Mouse (Mus musculus) layer of hippocampus, postnatal 36 days (tissue): ENCODE results near the gene Ltc4s. TPM values are rescaled to one million over a fixed set of nuclear protein-coding genes. Genes with fewer than 3 reads are reported as not detected.
A peak's percentile ranks its signal among the peaks of the same experiment; 100 is the strongest.

Source experiments
- DNase-seq, 2 experiments: peaks; one replicate each; pipeline ENCODE4 v3.0.0; 2022
- total RNA-seq, 2 experiments: library from RNA; stranded (reverse); gene quantifications; 2 replicates each; pipeline ENCODE4 v1.2.3; 2021

Ltc4s gene
- total RNA-seq, 2 experiments from 2014 or later = 5.1 to 8.7 TPM

GRCm38 (mm10) chr11:50223783-50224662 lies 14.4 kb downstream of the Ltc4s start:
- no peak for DNase-seq

- DNase-seq = no peak
These were observed 15.7 kb downstream of the Ltc4s start for GRCm38 (mm10) chr11:50222559-50223276.

- DNase-seq = no peak
These were observed 18.6 kb downstream of the Ltc4s start for GRCm38 (mm10) chr11:50219833-50220232.

- no peak for DNase-seq
These were observed 20.6 kb downstream of the Ltc4s start for GRCm38 (mm10) chr11:50217811-50218210.

GRCm38 (mm10) chr11:50216724-50217366 lies 21.6 kb downstream of the Ltc4s start:
- no peak for DNase-seq

GRCm38 (mm10) chr11:50215633-50216032 lies 22.8 kb downstream of the Ltc4s start:
- no peak for DNase-seq

GRCm38 (mm10) chr11:50214631-50215030 lies 23.8 kb downstream of the Ltc4s start:
- DNase-seq = no peak

GRCm38 (mm10) chr11:50212848-50213758 lies 25.3 kb downstream of the Ltc4s start:
- DNase-seq = no peak

GRCm38 (mm10) chr11:50212060-50212739 lies 26.2 kb downstream of the Ltc4s start:
- no peak for DNase-seq

GRCm38 (mm10) chr11:50211322-50212059 lies 26.9 kb downstream of the Ltc4s start:
- no peak for DNase-seq

GRCm38 (mm10) chr11:50210505-50211151 lies 27.8 kb downstream of the Ltc4s start, which contains the start of the genes Sqstm1 and Mgat4b:
Gene Sqstm1, minus strand, starts transcription at chr11:50210827.
Gene Mgat4b, plus strand, starts transcription at chr11:50210890.
- peak; percentile 82 to 86 for DNase-seq

GRCm38 (mm10) chr11:50210101-50210504 lies 28.3 kb downstream of the Ltc4s start:
- DNase-seq = peak; percentile 83 to 86

- no peak for DNase-seq
These were observed 30.4 kb downstream of the Ltc4s start for GRCm38 (mm10) chr11:50208039-50208438.

- no peak for DNase-seq
These were observed 31.1 kb downstream of the Ltc4s start for GRCm38 (mm10) chr11:50207344-50207743.

GRCm38 (mm10) chr11:50206037-50206436 lies 32.4 kb downstream of the Ltc4s start:
- no peak for DNase-seq

- DNase-seq = no peak
These were observed 33.0 kb downstream of the Ltc4s start for GRCm38 (mm10) chr11:50205434-50205833.

- no peak for DNase-seq
These were observed 35.1 kb downstream of the Ltc4s start for GRCm38 (mm10) chr11:50203302-50203827.

- no peak for DNase-seq
These were observed 36.8 kb downstream of the Ltc4s start for GRCm38 (mm10) chr11:50201590-50201989.

GRCm38 (mm10) chr11:50200613-50201012 lies 37.8 kb downstream of the Ltc4s start:
- DNase-seq = no peak

- DNase-seq = no peak
These were observed 39.5 kb downstream of the Ltc4s start for GRCm38 (mm10) chr11:50198916-50199315.
